Mouse (Mus musculus) embryonic facial prominence, embryonic 14.5 days (tissue): Measurements from ENCODE around the gene Acsbg2. TPM values are rescaled to one million over a fixed set of nuclear protein-coding genes. Genes with fewer than 3 reads are reported as not detected.

Experiments used
- ATAC-seq: fragments of 200-750 bp; cut with Nextera tagmentation; 2 replicates; pipeline ENCODE4 v1.8.0; 2017; ENCODE audit warnings: low read depth, moderate number of reproducible peaks, moderate TSS enrichment
- DNase-seq: peaks from one replicate; pipeline ENCODE4 v3.0.0-alpha.2; 2015; ENCODE audit warnings: low spot score
- H3K27ac ChIP-seq: fragments of 300-500 bp; sonication (generic); replicated peaks from 2 replicates; pipeline ENCODE4 v1.5.1; 2014; ENCODE audit warnings: low read depth, mild to moderate bottlenecking, low read length, moderate library complexity
- H3K27me3 ChIP-seq: fragments of 300-500 bp; sonication (generic); replicated peaks from 2 replicates; pipeline ENCODE4 v1.6.1; 2014; ENCODE audit warnings: low read length; ENCODE audit not compliant: control insufficient read depth, insufficient read depth
- H3K36me3 ChIP-seq: fragments of 300-500 bp; sonication (generic); 2 replicates; pipeline ENCODE4 v1.6.1; 2014; ENCODE audit warnings: low read length, mixed read lengths; ENCODE audit not compliant: control insufficient read depth, insufficient read depth
- H3K4me1 ChIP-seq: fragments of 300-500 bp; sonication (generic); 2 replicates; pipeline ENCODE4 v1.6.1; 2014; ENCODE audit warnings: antibody characterized with exemption, low read length; ENCODE audit not compliant: control insufficient read depth, insufficient read depth
- H3K4me2 ChIP-seq: fragments of 300-500 bp; sonication (generic); 2 replicates; pipeline ENCODE4 v1.6.1; 2014; ENCODE audit warnings: low read depth, mild to moderate bottlenecking, low read length, moderate library complexity, mixed read lengths
- H3K4me3 ChIP-seq: fragments of 300-500 bp; sonication (generic); 2 replicates; pipeline ENCODE4 v1.5.1; 2014; ENCODE audit warnings: low read depth, mild to moderate bottlenecking, low read length
- H3K9ac ChIP-seq: fragments of 300-500 bp; sonication (generic); 2 replicates; pipeline ENCODE4 v1.6.1; 2014; ENCODE audit warnings: low read depth, mild to moderate bottlenecking, low read length, moderate library complexity, mixed read lengths
- H3K9me3 ChIP-seq: fragments of 300-500 bp; sonication (generic); 2 replicates; pipeline ENCODE4 v1.6.1; 2016; ENCODE audit warnings: low read length; ENCODE audit not compliant: control insufficient read depth
- WGBS: fragments of 180-500 bp; shearing (Covaris S2); extraction: QIAGEN DNeasy Blood & Tissue Kit; methylation state at CpG from one replicate; pipeline ENCODE4 v1.1.7; 2014; 5-methylcytosine and 5-hydroxymethylcytosine counted together
- polyA plus RNA-seq: library from polyadenylated mRNA; unstranded; fragments of >200 nt; fragmentation: Nextera tagmentation; extraction: Ambion mirVana; gene quantifications from 2 replicates; pipeline ENCODE4 v1.2.1, GENCODE M21; 2014

Gene Acsbg2
- polyA plus RNA-seq, 1 experiment from 2014 or later: not detected

GRCm38 (mm10) chr17:56843678-56844077, 30.6 kb downstream of the Acsbg2 start:
- 77% methylated on average over 5 of the region's 5 CpGs for WGBS
- Histone ChIP-seq H3K4me2 (no peak overlapping the region), H3K27ac (no peak overlapping the region), H3K36me3 (no peaks in the 10 kb centered on the region), H3K9ac (no peak overlapping the region), H3K27me3 (no peaks in the 10 kb centered on the region), H3K4me3 (no peak overlapping the region), H3K4me1 (no peaks in the 10 kb centered on the region), H3K9me3 (no peaks in the 10 kb centered on the region)
- ATAC-seq (no peak), DNase-seq (no peak)

GRCm38 (mm10) chr17:56842173-56842572, 32.1 kb downstream of the Acsbg2 start:
- Histone ChIP-seq H3K4me2 (no peak overlapping the region), H3K4me1 (no peaks in the 10 kb centered on the region), H3K9ac (no peak overlapping the region), H3K36me3 (no peaks in the 10 kb centered on the region), H3K9me3 (no peaks in the 10 kb centered on the region), H3K27me3 (no peaks in the 10 kb centered on the region), H3K4me3 (no peak overlapping the region), H3K27ac (no peak overlapping the region)
- WGBS: 78% methylated on average over 5 of the region's 5 CpGs
- DNase-seq: no peak
- ATAC-seq: no peak

- no peaks in the 10 kb centered on the region for H3K36me3 ChIP-seq
- no peaks in the 10 kb centered on the region for H3K27me3 ChIP-seq
- no peak overlapping the region for H3K4me3 ChIP-seq
- H3K4me2 ChIP-seq: no peak overlapping the region
- no peaks in the 10 kb centered on the region for H3K9me3 ChIP-seq
- no peak overlapping the region for H3K9ac ChIP-seq
- H3K4me1 ChIP-seq: no peaks in the 10 kb centered on the region
- ATAC-seq (no peak), DNase-seq (no peak)
- WGBS: 76% methylated on average over 7 of the region's 7 CpGs
- no peak overlapping the region for H3K27ac ChIP-seq
These were observed 33.7 kb downstream of the Acsbg2 start for GRCm38 (mm10) chr17:56840524-56840923.

GRCm38 (mm10) chr17:56836336-56836735, 37.9 kb downstream of the Acsbg2 start:
- 95% methylated on average over 8 of the region's 8 CpGs for WGBS

GRCm38 (mm10) chr17:56833381-56833780, 40.9 kb downstream of the Acsbg2 start:
- 93% methylated on average over 1 of the region's 1 CpGs for WGBS
- H3K27ac ChIP-seq: no peak overlapping the region
- no peak overlapping the region for H3K4me2 ChIP-seq
- ATAC-seq (no peak), DNase-seq (no peak)
- H3K9ac ChIP-seq: no peak overlapping the region
- no peak overlapping the region for H3K4me3 ChIP-seq
- no peaks in the 10 kb centered on the region for H3K36me3 ChIP-seq
- 0 out of 2 replicates have a peak, but pooled peaks cover 3% of the 10 kb centered on the region for H3K4me1 ChIP-seq
- H3K9me3 ChIP-seq: no peaks in the 10 kb centered on the region
- H3K27me3 ChIP-seq: peaks cover 19% of the 10 kb centered on the region

More at GRCm38 (mm10) chr17:56836336-56836735, 37.9 kb downstream of the Acsbg2 start:
- H3K4me3 ChIP-seq: no peak overlapping the region
- no peaks in the 10 kb centered on the region for H3K36me3 ChIP-seq
- H3K27me3 ChIP-seq: peaks cover 5% of the 10 kb centered on the region
- no peak overlapping the region for H3K9ac ChIP-seq
- DNase-seq (no peak), ATAC-seq (no peak)
- H3K27ac ChIP-seq: no peak overlapping the region
- no peak overlapping the region for H3K4me2 ChIP-seq
- H3K9me3 ChIP-seq: no peaks in the 10 kb centered on the region
- H3K4me1 ChIP-seq: no peaks in the 10 kb centered on the region

- Histone ChIP-seq H3K36me3 (no peaks in the 10 kb centered on the region), H3K4me3 (no peak overlapping the region), H3K9me3 (no peaks in the 10 kb centered on the region), H3K4me1 (0 out of 2 replicates have a peak, but pooled peaks cover 3% of the 10 kb centered on the region), H3K27ac (no peak overlapping the region), H3K9ac (no peak overlapping the region), H3K27me3 (peaks cover 19% of the 10 kb centered on the region), H3K4me2 (no peak overlapping the region)
- DNase-seq: no peak
- no peak for ATAC-seq
- 66% methylated on average over 1 of the region's 1 CpGs for WGBS
These were observed 41.3 kb downstream of the Acsbg2 start for GRCm38 (mm10) chr17:56832918-56833317.

- H3K4me2 ChIP-seq: peak overlapping the region; percentile 89
These were observed 43.0 kb downstream of the Acsbg2 start for GRCm38 (mm10) chr17:56831111-56831816.

GRCm38 (mm10) chr17:56830411-56831110, 43.7 kb downstream of the Acsbg2 start, which contains the start of gene Rfx2:
Rfx2 (minus strand) TSS chr17:56831013.
- H3K9ac ChIP-seq: peak within 1 kb of the TSS; percentile 70
- H3K27ac ChIP-seq: no peak within 1 kb of the TSS
- DNase-seq: peak; percentile 18
- no peaks in the 10 kb centered on the region for H3K9me3 ChIP-seq
- 0 out of 2 replicates have a peak, but pooled peaks cover 3% of the 10 kb centered on the region for H3K4me1 ChIP-seq
- peaks cover 19% of the 10 kb centered on the region for H3K27me3 ChIP-seq
- H3K4me3 ChIP-seq: peak within 1 kb of the TSS; percentile 66
- WGBS: under 1% methylated on average over 12 of the region's 62 CpGs
- no peaks in the 10 kb centered on the region for H3K36me3 ChIP-seq
- H3K4me2 ChIP-seq: peak within 1 kb of the TSS; percentile 89
- ATAC-seq: no peak

More at GRCm38 (mm10) chr17:56831111-56831816, 43.0 kb downstream of the Acsbg2 start:
- Histone ChIP-seq H3K27ac (no peak overlapping the region), H3K4me1 (0 out of 2 replicates have a peak, but pooled peaks cover 3% of the 10 kb centered on the region), H3K36me3 (no peaks in the 10 kb centered on the region), H3K9ac (peak overlapping the region; percentile 41; the same call in 1 of the 2 replicates), H3K9me3 (no peaks in the 10 kb centered on the region), H3K4me3 (peak overlapping the region; percentile 66), H3K27me3 (peaks cover 19% of the 10 kb centered on the region)
- ATAC-seq (peak; percentile 98), DNase-seq (peak; percentile 99)
- WGBS: under 1% methylated on average over 27 of the region's 42 CpGs
